Mouse (Mus musculus) megakaryocyte-erythroid progenitor cell, adult 5-6 weeks (primary cell): ENCODE data around the gene Sik3. TPM values are rescaled to one million over a fixed set of nuclear protein-coding genes. Genes with fewer than 3 reads are reported as not detected.

Experiments used
- ATAC-seq: replicated peaks from 2 replicates; pipeline ENCODE4 v1.8.0; 2016; ENCODE audit warnings: mild to moderate bottlenecking, inconsistent platforms; ENCODE audit not compliant: severe bottlenecking, poor library complexity, low FRiP score, low TSS enrichment
- total RNA-seq, 2 experiments: library from RNA; stranded (forward) in 1 of 2; stranded (reverse) in 1 of 2; fragments of 200-1000, 215-1000 nt in 1 of 2; fragments of >200 nt in 1 of 2; fragmentation: Nextera tagmentation in 1 of 2; gene quantifications; 2 replicates each; pipeline ENCODE4 v1.2.3; 2014 to 2017

Sik3 gene
- total RNA-seq, 2 experiments from 2014 or later = 16.6 to 23.8 TPM

DNA sequence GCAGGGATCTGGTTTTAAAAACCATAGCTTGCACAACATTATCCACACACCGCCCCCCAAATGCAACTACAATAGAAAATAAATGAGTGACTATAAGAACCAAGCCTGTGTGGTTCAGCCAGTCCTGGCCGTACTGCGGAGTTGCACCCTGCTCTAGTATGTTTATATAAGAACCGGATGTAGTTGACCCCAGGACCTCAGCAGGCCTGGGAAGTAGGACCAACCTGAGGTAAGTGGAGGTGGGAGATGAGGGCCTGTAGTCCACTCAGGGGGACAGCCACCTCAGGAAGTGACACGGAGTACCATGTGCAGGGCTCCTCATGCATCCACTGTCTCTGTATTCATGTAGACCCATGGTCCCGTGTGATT, 194.9 kb downstream of the Sik3 start:
- no peak for ATAC-seq

DNA sequence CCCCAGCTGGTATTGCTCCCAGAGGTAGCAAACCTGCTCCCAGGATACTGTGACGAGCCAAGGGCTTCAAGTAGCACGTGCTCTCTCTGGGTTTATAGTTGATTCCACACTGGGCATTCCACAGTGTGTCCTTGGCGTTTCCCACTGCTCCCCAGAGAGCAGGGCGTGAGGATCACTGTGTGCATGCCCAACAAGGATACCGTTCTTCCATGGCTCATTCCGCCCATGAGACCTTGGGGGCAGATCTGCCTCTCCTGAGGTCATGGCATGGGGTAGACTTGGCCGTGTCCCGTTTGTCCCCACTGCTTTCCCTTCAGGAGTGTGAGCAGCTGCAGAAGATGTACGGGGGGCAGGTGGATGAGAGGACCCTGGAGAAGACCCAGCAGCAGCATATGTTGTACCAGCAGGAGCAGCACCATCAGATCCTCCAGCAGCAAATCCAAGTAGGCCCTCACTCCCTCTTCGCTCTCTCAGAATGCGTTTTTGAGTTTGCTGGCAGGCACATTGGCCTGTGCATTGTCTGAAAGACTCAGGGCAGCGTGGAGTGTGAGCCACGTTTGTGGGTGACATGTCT, 195.9 kb downstream of the Sik3 start:
- no peak for ATAC-seq

DNA sequence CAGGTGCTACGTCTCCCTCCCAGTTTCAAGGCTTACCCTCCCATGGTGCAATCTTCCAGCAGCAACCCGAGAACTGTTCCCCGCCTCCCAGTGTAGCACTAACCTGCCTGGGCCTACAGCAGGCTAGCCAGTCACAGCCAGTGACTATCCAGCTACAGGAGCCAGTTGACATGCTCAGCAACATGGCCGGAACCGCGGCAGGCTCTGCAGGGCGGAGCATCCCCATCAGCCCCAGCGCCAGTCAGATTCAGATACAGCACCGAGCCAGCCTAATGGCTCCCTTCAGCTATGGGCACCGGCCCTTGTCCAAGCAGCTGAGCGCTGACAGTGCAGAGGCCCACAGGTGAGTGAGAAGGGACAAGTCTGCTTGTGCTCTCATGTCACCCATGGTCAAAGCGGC, 197.9 kb downstream of the Sik3 start:
- no peak for ATAC-seq

DNA sequence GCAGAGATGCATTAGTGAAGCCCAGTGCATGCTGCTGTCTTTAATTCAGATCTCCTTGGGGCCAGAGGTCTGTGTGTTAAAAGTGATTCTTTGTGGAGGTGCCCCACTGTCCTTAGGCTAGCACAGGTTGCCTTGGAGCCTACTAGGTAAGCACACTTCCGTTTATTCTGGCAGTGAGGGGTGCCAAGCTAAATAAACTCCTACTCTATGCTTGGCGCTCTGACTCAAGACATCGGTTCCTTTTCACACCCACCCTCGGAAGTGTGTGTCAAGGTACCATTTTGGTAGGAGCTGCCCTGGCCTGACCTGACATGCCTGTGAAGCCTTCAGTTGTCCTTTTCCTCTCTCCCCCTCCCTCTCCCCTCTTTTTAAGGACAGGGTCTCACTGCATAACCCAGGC, 201.7 kb downstream of the Sik3 start:
- no peak for ATAC-seq

DNA sequence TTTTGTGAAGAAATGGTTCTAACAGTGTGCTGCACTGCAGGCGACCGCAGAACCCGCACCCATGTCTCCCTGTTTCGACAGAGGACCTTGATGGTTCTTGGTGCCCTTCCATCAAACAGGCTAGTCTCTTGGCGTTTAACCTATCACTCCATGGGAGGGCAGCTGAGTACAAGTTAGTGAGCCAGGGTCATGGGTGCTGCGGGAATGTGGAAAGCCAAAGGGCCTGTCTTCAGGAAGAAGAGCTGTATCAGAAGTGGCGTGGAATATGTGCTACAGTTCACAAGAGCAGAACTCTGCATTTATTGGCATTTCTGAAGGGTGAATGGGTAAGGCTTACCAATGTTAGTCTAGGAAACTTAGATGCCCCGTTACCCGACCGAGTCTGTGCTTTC, 202.3 kb downstream of the Sik3 start:
- no peak for ATAC-seq

DNA sequence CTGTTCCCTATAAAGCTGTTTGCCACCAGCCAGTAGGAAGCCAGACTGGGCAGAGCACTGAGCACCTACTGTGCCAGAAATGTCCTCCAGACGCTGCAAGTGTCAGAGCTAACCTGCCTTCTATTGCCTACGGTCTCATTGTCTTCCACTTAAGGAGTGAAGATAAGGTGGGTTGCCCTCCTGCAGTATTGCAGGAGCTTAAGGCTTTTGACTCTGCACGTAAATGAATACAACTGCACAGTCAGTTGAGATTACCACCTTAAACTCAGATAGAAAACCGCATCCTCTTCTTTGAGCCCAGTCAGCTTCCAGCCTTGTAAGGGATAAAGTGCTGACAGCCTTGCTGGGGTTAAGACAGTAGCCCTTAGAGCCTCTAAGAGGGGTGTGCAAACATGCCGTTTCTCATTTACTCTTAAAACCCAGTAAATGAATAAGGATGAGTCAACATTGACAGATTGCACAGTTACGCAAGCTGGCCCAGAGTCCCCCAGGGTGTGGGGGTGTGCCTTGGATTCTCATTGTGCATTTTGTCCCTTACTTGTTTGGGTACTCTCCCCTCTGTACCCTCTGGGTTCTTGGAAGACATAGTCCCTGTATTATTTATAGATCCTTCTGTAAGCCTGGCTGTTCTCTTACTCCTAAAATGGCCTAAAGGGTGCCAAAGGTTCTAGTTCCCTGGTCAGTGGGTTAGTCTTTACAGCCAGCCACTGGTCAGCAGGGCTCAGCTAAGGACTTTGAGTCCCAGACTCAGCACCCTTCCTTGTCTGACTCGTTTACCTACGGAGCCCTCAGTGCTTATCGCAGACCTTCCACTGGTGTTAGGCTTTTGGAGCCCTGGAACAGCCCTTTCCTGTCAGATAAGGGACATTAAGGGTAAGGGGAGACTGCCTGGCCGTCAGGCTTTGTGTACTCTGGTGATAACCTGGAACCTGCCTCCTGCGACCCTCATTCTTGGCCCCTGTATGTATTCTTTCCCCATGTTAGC, 203.0 kb downstream of the Sik3 start:
- peak; percentile 73 for ATAC-seq

DNA sequence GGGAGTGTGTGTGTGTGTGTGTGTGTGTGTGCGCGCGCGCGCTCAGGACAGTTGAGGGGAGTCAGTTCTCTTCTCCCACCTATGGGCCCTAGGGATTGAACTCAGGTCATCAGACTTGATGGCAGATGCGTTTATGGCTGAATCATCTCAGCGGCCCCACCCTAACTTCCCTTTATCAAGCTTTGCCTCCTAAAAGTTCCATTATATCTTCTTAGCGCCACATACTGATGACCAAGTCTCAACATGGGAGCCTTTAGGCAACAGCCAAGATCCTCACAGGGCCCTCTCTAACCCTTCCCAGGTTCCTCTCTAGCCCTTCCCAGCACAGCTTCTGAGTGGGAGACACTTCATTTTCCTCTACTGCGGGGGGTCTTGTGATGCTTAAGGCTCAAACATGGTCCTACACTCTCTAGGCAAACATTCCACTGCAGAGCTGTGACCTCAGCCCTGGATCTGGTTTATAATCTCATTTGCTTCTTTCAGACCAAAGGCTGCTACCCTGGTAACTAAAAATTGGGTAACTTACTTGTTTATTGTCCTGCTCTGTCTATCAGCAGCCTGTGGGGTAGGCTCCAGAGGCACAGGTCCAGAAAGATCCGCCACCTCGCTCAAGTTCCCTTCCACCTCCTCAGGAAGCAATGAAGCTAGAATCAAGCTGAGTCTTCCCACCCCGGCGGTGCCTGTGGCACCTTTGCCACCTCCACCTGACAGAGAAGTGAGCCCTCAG, 204.3 kb downstream of the Sik3 start:
- ATAC-seq = no peak

DNA sequence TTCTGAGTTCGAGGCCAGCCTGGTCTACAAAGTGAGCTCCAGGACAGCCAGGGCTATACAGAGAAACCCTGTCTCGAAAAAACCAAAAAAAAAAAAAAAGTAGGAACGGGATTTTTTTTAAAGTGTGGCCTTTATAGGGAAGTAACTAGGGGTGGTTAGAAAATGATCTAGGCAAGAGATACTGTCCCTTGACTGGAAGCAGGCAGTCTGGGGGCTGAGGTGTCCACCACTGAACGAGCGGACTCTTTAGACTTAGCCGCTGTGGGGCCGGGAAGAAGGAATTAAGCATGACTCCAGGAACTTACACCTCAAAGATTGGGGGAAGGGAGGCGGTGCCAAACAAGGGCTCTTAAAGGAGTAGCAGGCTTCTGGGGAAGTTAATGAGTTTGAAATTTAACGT, 205.6 kb downstream of the Sik3 start:
- ATAC-seq = no peak

DNA sequence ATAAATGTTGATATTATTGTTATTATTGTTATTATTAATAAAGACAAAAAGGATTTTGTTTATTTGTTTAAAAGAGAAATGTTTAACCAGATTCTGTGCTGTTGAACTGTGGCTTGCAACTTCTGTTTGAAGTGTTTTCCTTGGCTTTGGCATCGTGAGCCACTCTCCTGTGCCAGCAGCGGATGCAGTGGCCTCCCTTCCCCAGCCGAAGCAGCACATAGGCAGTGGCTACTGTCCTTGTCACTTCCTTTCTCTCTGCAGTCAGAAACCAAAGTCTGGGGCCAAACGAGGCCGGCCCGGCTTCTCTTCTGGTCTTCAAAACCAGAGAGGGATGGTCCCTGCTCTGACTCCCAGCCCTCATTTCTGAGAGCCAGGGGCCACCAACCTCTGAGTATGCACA, 210.5 kb downstream of the Sik3 start:
- no peak for ATAC-seq

DNA sequence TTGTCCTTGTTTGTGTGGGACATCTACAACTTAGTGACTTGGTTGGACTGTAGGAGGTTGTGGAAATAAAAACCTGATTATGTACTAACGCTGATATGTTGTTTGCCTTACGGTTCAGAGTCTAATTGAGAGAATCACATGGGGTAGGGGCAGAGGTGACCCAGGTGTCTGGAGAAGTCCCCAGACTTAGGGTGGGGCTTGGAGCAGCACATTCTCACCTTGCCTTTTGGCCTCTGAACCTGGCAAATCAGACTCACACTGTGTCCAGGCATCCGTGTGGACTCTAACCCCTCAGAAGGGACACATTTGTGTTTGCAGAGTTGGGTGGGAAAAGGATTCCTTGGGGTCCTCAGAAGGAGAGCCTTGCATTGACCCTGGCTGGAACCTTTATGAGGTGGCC, 211.5 kb downstream of the Sik3 start:
- ATAC-seq = no peak

DNA sequence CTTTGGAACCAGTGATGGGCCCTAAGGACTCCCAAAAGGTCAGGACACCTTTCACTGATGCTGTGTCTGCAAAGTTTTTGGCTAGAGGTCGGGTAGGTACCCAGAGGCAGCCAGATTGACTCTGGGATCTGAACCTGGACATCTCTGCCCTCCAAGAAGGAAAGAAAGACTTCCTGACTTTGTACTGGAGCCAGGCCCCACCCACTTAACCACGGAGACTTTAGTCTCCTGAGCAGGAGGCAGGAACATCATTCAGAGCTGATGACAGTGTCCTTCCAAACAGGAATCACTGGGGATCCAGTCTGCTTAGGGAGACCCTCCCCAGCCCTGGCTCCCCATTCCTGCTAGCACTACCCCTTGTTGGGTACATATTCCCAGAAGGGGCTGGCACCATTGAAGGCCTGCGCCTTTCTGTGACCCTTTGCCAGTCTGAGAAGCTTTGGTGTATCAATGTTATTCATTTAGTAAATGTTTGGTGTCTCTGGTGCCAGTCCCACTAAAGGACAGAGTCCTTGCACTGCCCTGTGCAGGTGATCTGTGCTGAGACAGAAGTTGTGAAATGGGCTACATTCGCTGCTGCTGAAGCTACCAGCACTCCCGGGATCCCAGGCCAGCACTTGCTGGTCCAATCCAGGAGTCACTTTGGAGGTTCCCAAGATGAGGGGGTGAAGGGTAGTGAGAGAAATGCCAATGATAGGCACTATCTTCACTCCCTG, 212.5 kb downstream of the Sik3 start:
- ATAC-seq = no peak

DNA sequence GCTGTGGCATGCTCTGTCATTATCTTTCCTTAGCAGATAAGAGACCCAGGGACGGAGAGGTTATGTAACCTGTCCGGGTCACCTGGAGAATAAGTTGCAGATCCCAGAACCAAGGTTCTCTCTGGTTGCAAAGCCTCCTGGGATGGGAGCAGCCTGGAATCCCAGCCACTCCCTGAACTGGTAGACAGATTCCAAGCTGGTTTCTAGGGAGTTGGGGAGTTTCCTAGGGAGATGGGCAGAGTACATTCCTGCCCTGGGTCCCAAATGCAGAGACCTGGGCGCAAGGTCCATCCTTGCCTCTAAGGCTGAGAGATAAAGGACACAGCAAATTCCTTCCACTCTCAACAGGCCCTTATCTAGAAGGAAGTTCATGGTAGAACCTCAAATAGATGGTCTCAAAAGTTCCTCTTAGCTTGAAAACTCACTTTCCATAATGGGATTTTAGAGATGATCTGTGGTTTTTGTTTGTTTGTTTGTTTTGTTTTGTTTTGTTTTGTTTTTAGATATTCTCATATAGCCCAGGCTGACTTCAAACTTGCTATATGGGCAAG, 214.5 kb downstream of the Sik3 start:
- ATAC-seq = no peak

DNA sequence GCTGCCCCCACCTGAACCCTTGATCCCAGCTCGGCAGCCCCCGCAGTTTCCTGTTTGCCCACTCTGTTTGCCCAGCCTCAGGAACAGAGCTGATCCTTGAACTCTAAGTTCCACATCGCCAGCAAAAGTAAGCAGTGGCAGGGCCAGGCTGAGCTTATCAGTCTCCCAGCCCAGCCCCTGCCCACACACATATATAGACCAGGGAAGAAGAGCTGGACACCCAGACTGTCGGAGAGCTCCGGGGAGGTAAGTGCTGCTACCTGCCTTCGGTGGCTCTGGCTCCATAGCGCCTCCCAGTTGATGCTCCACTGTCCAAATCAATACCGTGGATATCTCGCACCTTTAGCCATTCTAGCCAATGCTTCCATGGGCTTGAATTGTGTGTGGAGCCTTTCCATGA, 215.9 kb downstream of the Sik3 start, which contains the start of gene Apoa1:
Gene Apoa1 (plus strand): TSS at position 90 of the 400 bp plus-strand sequence.
- ATAC-seq = no peak

DNA sequence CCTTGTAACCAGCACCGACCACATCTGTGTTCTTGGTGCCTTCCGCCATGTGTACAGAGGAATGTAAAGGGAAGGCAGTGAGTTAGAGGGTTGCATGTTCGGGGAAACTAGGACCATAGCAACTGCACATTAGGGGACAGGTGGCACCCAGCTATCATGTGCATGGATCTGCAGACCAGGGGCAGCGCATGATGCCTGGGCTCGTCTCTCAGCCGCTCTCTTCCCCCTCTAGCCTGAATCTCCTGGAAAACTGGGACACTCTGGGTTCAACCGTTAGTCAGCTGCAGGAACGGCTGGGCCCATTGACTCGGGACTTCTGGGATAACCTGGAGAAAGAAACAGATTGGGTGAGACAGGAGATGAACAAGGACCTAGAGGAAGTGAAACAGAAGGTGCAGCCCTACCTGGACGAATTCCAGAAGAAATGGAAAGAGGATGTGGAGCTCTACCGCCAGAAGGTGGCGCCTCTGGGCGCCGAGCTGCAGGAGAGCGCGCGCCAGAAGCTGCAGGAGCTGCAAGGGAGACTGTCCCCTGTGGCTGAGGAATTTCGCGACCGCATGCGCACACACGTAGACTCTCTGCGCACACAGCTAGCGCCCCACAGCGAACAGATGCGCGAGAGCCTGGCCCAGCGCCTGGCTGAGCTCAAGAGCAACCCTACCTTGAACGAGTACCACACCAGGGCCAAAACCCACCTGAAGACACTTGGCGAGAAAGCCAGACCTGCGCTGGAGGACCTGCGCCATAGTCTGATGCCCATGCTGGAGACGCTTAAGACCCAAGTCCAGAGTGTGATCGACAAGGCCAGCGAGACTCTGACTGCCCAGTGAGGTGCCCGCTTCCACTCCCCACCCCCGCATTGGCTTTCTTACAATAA, 217.2 kb downstream of the Sik3 start:
- ATAC-seq = peak; percentile 89

DNA sequence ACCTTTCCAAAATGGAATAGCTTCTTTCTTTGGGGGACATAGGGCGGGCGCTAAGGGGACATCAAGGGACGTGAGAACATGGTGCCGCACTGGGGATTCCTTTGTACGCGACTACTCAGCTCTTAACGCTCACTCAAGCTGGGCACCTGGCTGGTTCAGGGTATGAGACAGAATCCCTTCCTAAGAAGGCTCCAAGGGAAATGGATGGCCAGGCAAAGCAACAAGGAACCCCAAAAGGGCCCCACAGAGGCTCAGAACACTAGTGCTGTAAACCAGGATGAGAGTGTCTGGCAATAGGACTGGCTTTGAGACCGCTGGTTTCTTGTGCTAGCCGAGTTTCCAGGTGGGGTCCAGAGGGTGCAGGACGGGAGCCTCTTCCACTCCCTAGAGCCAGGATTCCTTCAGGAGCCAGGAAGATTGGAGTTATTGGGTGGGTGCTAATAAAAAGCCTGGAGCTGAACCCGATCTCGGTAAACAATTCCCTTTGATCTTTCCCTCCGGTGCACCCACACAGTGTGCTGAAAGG, 217.9 kb downstream of the Sik3 start:
- ATAC-seq = no peak

DNA sequence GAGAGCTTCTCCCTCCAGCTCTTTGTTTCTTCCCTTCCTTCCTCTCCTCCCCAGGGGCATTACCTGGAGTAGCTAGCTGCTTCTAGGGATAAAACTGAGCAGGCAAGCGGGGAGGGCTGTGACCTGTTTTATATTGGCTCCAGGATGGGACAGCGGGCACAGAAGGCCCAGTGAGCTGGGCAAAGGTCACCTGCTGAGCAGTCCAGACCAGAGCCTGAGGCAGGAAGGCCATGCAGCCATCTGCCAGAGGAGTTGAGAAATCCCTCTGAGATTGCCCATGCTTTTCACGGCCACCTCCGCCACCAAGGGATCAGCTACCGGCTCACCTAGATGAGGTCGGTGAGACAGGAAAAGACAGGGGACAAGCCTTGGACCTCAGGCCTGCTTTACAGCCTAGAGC, 222.6 kb downstream of the Sik3 start:
- ATAC-seq = no peak

DNA sequence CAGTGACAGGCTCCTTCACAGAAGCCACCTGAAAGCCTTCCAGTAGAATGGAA, 222.8 kb downstream of the Sik3 start, which contains the start of gene Apoc3:
Gene Apoc3 (minus strand): TSS at position 41 of the 53 bp plus-strand sequence.
- no peak for ATAC-seq

DNA sequence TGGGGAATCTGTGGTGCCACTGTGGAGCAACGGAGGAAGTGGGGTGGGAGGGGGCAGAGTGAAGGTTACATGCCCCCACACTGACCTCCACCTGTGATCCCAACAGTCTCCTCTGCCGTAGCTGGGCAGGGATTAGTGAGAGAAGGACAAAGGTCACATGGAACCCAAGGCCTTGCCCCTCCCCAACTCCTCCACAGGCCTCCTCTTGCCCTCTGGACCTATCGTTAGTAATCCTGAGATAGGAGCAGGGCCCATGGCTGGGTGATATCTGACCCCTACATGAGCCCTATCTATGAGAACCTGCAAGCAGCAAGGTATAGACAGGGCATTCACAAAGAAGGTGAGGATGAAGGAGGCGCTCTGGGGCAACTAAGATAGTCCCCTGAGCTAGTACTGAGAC, 223.0 kb downstream of the Sik3 start:
- ATAC-seq = no peak

DNA sequence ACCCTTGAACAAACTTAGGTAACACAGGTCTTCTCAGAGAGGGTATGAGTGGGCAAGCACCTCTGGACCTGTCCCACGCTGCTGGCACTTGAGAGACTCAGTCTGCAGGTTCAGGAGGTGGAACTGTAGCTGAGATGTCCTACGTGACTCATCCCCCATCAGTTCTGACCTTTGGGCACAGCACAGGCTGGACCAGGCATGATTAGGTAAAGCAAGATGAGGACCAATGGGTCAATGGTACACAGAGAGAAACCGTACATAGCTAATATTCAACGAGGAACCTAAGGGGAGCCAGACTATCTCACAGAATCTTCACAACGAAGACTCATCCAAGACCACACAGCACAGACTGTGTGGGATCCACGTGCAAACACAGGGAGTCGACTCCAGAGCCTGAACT, 226.2 kb downstream of the Sik3 start:
- ATAC-seq = no peak
